Mouse (Mus musculus) ES-E14 (cell line): ENCODE data around the gene Hspe1. TPM values are rescaled to one million over a fixed set of nuclear protein-coding genes. Genes with fewer than 3 reads are reported as not detected.

Experiments
- DNase-seq: peaks from one replicate; pipeline ENCODE4 v3.0.0-alpha.2; 2013; ENCODE audit warnings: low read depth, low spot score
- H3K27ac ChIP-seq: 2 replicates; pipeline ENCODE4 v1.5.1; 2012; ENCODE audit warnings: low read depth, mild to moderate bottlenecking, low read length, moderate library complexity, mixed read lengths; ENCODE audit not compliant: poor library complexity, insufficient read depth, severe bottlenecking
- H3K36me3 ChIP-seq: 2 replicates; pipeline ENCODE4 v1.6.1; 2012; ENCODE audit warnings: mild to moderate bottlenecking, low read length, moderate library complexity, mixed read lengths; ENCODE audit not compliant: control insufficient read depth, poor library complexity, insufficient read depth, severe bottlenecking
- H3K4me1 ChIP-seq, 2 experiments: fragments of 150-350 bp in 1 of 2; sonication (generic) in 1 of 2; 2 replicates each; pipeline ENCODE4 v1.6.1; 2012; ENCODE audit warnings: low read length in 2 of 2, mild to moderate bottlenecking in 1 of 2, mixed read lengths in 1 of 2; ENCODE audit not compliant: control insufficient read depth in 2 of 2, insufficient read depth in 2 of 2, poor library complexity in 1 of 2
- H3K4me3 ChIP-seq, 2 experiments: fragments of 150-350 bp in 1 of 2; sonication (generic) in 1 of 2; 2 replicates each; pipeline ENCODE4 v1.5.1; 2012; ENCODE audit warnings: low read length in 2 of 2, low read depth in 1 of 2, mild to moderate bottlenecking in 1 of 2, mixed read lengths in 1 of 2; ENCODE audit not compliant: insufficient read depth in 1 of 2, poor library complexity in 1 of 2, severe bottlenecking in 1 of 2
- H3K9ac ChIP-seq: 2 replicates; pipeline ENCODE4 v1.6.1; 2012; ENCODE audit warnings: low read depth, mild to moderate bottlenecking, low read length, mixed read lengths; ENCODE audit not compliant: poor library complexity, insufficient read depth, severe bottlenecking
- H3K9me3 ChIP-seq: fragments of 150-350 bp; sonication (generic); 2 replicates; pipeline ENCODE4 v1.6.1; 2012; ENCODE audit warnings: low read depth, mild to moderate bottlenecking, low read length; ENCODE audit not compliant: control insufficient read depth, insufficient read depth
- CHD2 ChIP-seq: IDR thresholded peaks from 2 replicates; pipeline ENCODE4 v1.6.1; 2014; ENCODE audit warnings: mild to moderate bottlenecking, low read depth, low read length, inconsistent platforms
- HCFC1 ChIP-seq: IDR thresholded peaks from 2 replicates; pipeline ENCODE4 v1.6.1; 2012; ENCODE audit warnings: low read length, inconsistent platforms, borderline replicate concordance; ENCODE audit not compliant: insufficient read depth
- MAFK ChIP-seq: IDR thresholded peaks from 2 replicates; pipeline ENCODE4 v1.6.1; 2014; ENCODE audit warnings: mild to moderate bottlenecking, low read depth, low read length, inconsistent platforms; ENCODE audit not compliant: insufficient read depth
- ZC3H11A ChIP-seq: IDR thresholded peaks from 2 replicates; pipeline ENCODE4 v1.6.1; 2012; ENCODE audit warnings: low read depth, mild to moderate bottlenecking, inconsistent platforms, low read length, borderline replicate concordance
- ZNF384 ChIP-seq: IDR thresholded peaks from 2 replicates; pipeline ENCODE4 v1.6.1; 2012; ENCODE audit warnings: low read depth, low read length, inconsistent platforms
- in situ Hi-C, 2 experiments: fragments of 600-800 bp; cut with MboI; formaldehyde crosslinking; loops; one replicate each; pipeline ENCODE4 v1.15.1; 2025; ENCODE audit warnings: low sequenced_read_pairs in 2 of 2, inconsistent platforms in 1 of 2; ENCODE audit not compliant: unreplicated experiment in 2 of 2
- total RNA-seq: library from RNA; depleted of rRNA; stranded (reverse); fragments of 300-350 nt; gene quantifications from 2 replicates; pipeline ENCODE4 v1.2.3, GENCODE M21; 2012

The Hspe1 gene
- total RNA-seq, 1 experiment = 697 TPM

- Histone ChIP-seq H3K4me1 (no peaks in the 10 kb centered on the region), H3K36me3 (no peaks in the 10 kb centered on the region), H3K9ac (no peak overlapping the region), H3K4me3 (no peak overlapping the region), H3K9me3 (no peaks in the 10 kb centered on the region), H3K27ac (no peak overlapping the region)
- TF ChIP-seq ZNF384 (no peak), CHD2 (no peak), ZC3H11A (no peak)
- no peak for DNase-seq
- in situ Hi-C loops = no loop called here
Observed at GRCm38 (mm10) chr1:55043164-55043563, 44.8 kb upstream of the Hspe1 start.

- TF ChIP-seq CHD2 = no peak
- TF ChIP-seq MAFK = no peak
- no peak for TF ChIP-seq HCFC1
- TF ChIP-seq ZNF384 = no peak
- no peak for TF ChIP-seq ZC3H11A
- in situ Hi-C loops = no loop called here
- Histone ChIP-seq H3K4me3 (no peak overlapping the region), H3K9ac (no peak overlapping the region), H3K27ac (no peak overlapping the region), H3K9me3 (no peaks in the 10 kb centered on the region), H3K36me3 (no peaks in the 10 kb centered on the region), H3K4me1 (peaks cover 0 to 4% of the 10 kb centered on the region in 2 experiments; a peak in 2 of 4 replicates)
- DNase-seq = no peak
Observed at GRCm38 (mm10) chr1:55048841-55049587, 38.9 kb upstream of the Hspe1 start.

- Histone ChIP-seq H3K9me3 (no peaks in the 10 kb centered on the region), H3K9ac (no peak overlapping the region), H3K36me3 (no peaks in the 10 kb centered on the region), H3K4me3 (peak overlapping the region in 1 of 2 experiments; percentile 86; a peak in 1 of 4 replicates), H3K4me1 (peaks cover 2 to 6% of the 10 kb centered on the region in 2 experiments; a peak in 3 of 4 replicates), H3K27ac (no peak overlapping the region)
- no peak for DNase-seq
- TF ChIP-seq MAFK (no peak), CHD2 (no peak), ZC3H11A (no peak), HCFC1 (no peak), ZNF384 (no peak)
- in situ Hi-C loops = no loop called here
Observed at GRCm38 (mm10) chr1:55051671-55052070, 36.3 kb upstream of the Hspe1 start.

- Histone ChIP-seq H3K4me1 (peaks cover 4 to 6% of the 10 kb centered on the region in 2 experiments; a peak in 3 of 4 replicates), H3K36me3 (no peaks in the 10 kb centered on the region), H3K4me3 (peak within 1 kb of the TSS; percentile 86 to 94), H3K9me3 (no peaks in the 10 kb centered on the region), H3K27ac (peak within 1 kb of the TSS; percentile 20; the same call in 1 of the 2 replicates), H3K9ac (peak within 1 kb of the TSS; percentile 89)
- no peak for TF ChIP-seq CHD2
- TF ChIP-seq ZC3H11A = no peak
- TF ChIP-seq HCFC1 = 0 out of 2 replicates have a peak, but pooled peaks have one; percentile 45
- TF ChIP-seq ZNF384 = no peak
- TF ChIP-seq MAFK = no peak
- peak; percentile 95 for DNase-seq
- in situ Hi-C loops = no loop called here
Observed at GRCm38 (mm10) chr1:55052355-55052953, 35.5 kb upstream of the Hspe1 start, which contains the start of gene Coq10b. Coq10b (plus strand) TSS chr1:55052770.
